Mouse (Mus musculus): ENCODE data around the gene Furin.

The Furin gene

DNA sequence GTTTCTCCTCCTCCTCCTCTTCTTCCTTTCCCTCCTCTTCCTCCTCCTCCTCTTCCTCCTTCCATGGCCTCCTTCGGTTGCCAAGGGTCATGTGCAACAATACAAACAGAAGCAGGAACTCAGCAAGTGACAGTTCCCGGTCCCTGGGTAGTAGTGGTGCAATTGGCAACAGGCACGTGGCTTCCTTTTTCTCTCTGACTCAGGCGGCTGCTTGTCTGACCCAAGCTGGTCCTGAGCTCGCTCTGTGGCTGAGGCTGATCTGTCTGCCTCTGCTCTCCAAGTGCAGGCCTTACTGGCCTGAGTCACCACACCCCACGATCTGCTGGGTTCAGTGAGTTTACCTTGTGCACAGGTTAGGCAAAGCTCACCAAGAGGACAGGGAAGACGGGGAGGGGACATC lies 21.1 kb upstream of the Furin start:
- peak; percentile 97 for DNase-seq

DNA sequence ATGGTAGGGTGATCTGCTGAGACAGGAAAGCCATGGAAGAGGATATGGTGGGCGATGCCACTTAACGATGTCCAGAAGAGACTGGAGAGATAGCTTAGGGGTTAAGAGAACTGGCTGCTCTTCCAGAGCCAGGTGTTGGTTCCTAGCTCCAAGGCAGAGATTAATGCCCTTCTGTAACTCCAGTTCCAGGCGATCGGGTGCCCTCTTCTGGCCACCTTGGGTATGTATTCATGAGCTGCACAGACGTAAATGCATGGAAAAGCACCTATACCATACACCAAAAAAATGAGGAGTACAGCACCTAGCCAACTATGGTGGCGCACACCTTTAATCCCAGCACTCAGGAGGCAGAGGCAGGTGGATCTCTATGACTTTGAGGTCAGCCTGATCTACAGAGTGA lies 19.5 kb upstream of the Furin start:
- no peak for DNase-seq

- DNase-seq, result peak; percentile 96
Measured at GRCm38 (mm10) chr7:80422759-80423480, 17.7 kb upstream of the Furin start.

DNA sequence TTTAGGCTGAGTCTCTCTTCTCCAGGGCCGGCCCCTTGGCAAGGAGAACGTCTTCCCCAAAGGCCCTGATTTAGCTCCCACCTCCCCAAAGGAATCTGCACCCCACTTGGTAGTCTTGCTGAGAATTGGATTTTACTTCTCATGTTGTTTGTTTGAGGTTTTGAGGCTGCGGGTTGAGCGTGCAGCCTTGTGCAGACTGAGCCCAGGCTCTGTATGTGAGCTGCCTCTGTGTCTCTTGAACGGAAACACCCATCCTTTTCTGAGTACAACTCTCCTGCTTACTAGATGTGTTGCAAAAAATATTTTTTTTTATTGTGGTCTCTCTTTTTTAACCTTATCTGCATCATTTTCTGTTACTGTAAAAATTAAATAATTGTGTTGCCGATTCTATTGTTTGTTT lies 16.3 kb upstream of the Furin start:
- no peak for DNase-seq

DNA sequence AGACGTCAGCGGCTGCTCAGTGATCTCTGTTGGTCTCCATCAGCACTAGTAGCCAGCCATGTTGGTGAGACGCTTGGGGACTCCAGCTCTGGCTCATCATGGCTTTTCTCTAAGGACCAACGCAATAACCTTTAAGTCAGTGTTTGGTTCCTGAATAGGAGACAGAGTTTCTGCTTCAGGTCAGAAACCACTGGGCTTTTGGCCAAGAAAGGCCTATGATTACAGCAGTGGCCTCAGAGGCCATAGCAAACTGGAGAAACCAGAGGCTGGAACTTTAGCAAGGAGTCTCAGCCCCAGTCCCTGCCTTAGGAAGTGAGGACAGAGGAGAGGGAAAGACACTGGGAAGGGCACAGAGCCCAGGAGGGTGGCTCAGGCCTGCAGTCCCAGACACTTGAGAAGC lies 15.3 kb upstream of the Furin start:
- no peak for DNase-seq

DNA sequence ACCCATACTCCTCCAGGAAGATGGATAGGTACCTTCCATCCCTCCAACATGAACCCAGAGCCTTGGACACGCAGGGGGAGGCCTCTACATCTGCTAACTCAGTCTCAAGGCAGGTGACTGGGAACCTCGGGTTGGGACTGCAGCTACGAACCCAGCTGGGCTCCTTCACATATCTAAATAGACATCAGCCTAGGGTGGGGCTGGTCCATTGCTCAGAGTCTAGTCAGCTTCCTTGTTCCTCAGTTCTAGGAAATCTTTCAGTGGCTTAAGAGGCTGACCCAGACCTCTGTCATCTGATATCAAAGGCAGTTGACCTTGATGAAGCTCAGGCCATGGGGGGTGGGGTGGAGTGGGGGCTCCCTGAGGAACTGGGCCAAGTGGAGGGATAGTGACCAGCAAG lies 14.0 kb upstream of the Furin start:
- no peak for DNase-seq

GRCm38 (mm10) chr7:80418036-80418435 lies 12.8 kb upstream of the Furin start:
- no peak for DNase-seq

GRCm38 (mm10) chr7:80417601-80418000 lies 12.4 kb upstream of the Furin start:
- DNase-seq, result no peak

- DNase-seq, result no peak
Measured at GRCm38 (mm10) chr7:80416969-80417368, 11.7 kb upstream of the Furin start.

GRCm38 (mm10) chr7:80414303-80414855 lies 9.1 kb upstream of the Furin start:
- no peak for DNase-seq

- no peak for DNase-seq
Measured at GRCm38 (mm10) chr7:80413512-80414302, 8.5 kb upstream of the Furin start.

DNA sequence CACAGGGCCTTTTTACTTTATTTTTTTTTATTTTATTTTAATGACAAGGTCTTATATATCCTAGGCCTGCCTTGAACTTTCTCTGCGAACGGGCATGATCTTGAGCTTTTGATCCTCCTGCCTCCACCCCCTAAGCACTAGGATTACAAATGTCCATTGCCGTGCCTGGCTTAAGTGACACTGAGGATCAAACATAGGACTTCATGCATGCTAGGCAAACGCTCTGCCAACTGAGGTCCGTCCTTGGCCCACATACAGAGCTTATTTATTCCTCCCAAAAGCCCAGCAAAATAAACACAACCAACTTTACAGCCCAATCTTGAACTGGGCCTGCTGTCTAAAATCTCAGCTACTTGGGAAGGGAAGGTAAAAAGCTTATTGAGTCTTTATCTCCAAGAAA lies 7.5 kb upstream of the Furin start:
- DNase-seq, result no peak

- DNase-seq, result no peak
Measured at GRCm38 (mm10) chr7:80412279-80412678, 7.0 kb upstream of the Furin start.

DNA sequence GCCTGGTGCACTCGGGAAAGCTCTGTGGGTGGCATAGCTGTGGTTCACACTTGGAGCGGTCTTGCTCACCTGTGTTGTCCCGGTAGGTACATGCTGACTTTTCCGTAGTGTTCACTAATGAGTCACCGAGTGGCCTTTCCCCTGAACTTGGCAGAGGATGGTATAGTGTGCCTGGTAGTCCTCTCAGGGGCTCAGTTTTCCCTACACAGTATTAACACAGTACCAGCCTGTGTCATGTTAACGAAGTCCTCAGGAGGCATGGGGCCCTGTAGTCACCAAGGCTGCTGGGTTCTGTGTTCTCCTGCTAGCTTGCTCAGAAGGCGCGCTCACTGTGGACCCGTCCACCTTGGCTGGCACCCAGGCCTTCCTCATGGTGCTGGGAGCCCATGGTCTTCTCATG lies 5.1 kb upstream of the Furin start:
- no peak for DNase-seq

DNA sequence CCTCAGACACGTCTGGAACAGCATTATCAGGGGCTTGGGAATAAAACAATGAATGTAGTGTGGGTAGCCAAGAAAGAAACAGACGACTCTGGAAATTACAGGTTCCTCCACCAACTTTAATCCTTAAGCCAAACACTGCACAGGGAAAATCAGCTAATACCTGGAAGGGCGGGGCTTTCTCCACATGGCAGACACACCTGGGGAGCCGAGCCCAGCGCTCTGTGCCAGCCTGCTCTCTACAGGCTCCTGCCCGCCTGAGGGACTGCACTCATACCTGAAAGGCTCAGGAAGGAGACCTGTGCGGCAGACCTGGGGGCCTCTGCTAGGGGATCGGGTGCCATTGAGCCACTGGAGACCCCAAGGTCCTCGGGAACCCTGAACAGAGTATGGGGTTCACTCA lies 2.5 kb upstream of the Furin start:
- no peak for DNase-seq

DNA sequence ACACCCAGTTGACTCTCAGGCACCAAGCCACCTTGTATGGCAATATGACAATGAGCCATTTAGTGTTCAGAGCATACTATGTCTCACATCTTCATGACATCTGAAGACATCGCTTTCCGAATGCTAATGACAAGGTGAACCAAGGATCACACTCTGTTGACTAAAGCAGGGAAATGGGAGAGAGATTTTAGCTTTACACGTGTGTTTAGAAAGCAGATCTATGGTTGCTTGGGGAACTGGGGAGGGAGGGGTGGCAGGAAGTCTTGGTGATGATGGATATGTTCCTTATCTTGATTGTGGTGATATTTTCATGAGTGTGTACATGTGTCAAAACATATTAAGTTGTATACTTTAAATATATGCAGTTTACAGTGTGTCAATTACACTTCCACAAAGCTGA lies 950 bp upstream of the Furin start:
- no peak for DNase-seq

DNA sequence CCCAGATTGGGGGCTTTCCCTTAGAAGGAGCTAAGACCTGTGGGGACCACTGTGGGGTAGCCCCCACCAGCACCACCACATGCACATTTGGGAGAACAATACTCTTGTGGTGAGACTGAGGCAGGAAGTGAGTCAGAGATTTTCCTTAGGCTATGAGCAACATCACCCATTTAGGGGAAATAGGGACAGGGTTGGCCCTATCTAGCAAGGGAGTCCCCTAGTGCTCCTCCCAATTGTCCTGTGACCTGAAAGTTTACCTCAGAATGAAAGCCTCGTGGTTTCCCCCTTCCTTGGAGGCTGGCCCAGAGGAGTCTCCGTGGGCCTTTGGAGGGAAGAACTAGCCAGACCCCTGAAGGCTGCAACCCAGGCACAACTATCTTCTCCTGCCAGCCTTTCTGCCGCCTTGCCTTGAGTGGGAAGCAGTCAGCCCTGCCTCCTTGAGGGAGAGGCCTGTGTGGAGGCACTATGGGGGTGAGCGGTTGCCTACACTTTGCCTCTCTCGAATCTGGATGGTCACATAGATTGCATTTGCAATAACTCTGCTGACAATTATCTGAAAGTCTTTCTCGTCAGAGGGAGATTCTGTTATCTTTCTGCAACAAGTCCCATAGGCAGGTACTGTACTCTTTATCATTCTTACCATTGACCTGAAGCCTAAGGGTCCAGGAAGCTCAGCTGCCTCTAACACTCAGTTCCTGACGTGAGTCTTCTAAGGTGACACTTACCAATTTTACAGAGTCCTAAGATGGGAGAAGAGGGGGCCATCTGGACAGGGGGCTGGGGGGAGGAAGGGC lies 938 bp downstream of the Furin start:
- peak; percentile 97 for DNase-seq

- DNase-seq, result peak; percentile 98
Measured at GRCm38 (mm10) chr7:80403551-80403950, 1.7 kb downstream of the Furin start.

- DNase-seq, result peak; percentile 98
Measured at GRCm38 (mm10) chr7:80402651-80403321, 2.5 kb downstream of the Furin start.

- DNase-seq, result peak; percentile 96
Measured at GRCm38 (mm10) chr7:80401860-80402641, 3.2 kb downstream of the Furin start.

DNA sequence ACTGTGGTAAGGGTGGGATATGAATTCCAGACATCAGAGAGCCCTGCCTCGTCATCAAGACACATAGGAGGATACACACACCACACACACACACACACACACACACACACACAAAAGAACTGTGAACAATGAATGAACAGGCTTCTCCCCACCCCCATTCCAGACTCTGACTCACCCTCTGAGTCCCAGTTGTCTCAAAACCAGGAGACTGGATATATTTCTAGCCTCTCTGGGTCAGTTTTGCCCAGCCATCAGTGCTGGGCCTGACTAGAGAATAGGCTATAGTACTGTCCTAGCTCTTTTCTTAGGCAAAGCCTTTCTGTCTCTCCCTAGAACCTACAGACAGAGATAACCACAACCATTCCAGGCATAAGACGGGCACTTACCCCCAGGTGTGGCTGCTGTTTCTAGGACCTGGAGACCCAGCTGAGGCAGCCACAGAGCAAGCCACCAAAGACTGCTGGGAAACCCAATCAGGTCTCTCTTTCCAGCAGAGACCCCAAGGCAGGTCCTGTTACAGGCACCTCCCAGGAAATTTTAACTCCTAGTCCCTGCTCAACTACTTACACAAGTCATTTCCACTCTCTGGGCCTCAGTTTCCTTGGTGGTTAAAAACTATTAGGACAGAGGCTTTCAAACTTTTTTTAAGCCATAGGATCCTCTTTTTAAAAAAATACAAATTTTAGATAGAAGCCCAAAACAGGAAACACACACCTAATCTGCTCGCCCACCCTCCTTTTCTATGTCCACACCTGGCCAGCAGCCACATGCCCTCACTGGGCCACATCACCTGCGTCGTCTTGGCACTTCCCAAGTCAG lies 4.0 kb downstream of the Furin start:
- no peak for DNase-seq

All from heart, adult 11 months (tissue).